Mouse (Mus musculus) hindbrain, embryonic 10.5 days (tissue): Measurements from ENCODE around the gene Ptpn13. TPM values are rescaled to one million over a fixed set of nuclear protein-coding genes. Genes with fewer than 3 reads are reported as not detected.

ENCODE experiments used
- DNase-seq: peaks from one replicate; pipeline ENCODE4 v3.0.0-alpha.2; 2017; ENCODE audit warnings: low spot score
- H3K27ac ChIP-seq: fragments of 300-500 bp; sonication (generic); 2 replicates; pipeline ENCODE4 v1.5.1; 2016; ENCODE audit warnings: mild to moderate bottlenecking, moderate library complexity
- H3K27me3 ChIP-seq: fragments of 300-500 bp; sonication (generic); 2 replicates; pipeline ENCODE4 v1.6.1; 2016; ENCODE audit warnings: mild to moderate bottlenecking; ENCODE audit not compliant: poor library complexity, insufficient read depth, severe bottlenecking
- H3K36me3 ChIP-seq: fragments of 300-500 bp; sonication (generic); 2 replicates; pipeline ENCODE4 v1.6.1; 2016; ENCODE audit warnings: mild to moderate bottlenecking, moderate library complexity
- H3K4me1 ChIP-seq: fragments of 300-500 bp; sonication (generic); replicated peaks from 2 replicates; pipeline ENCODE4 v1.6.1; 2016; ENCODE audit warnings: mild to moderate bottlenecking
- H3K4me3 ChIP-seq: fragments of 300-500 bp; sonication (generic); 2 replicates; pipeline ENCODE4 v1.5.1; 2016; ENCODE audit warnings: mild to moderate bottlenecking, moderate library complexity
- H3K9me3 ChIP-seq: fragments of 300-500 bp; sonication (generic); 2 replicates; pipeline ENCODE4 v1.6.1; 2016; ENCODE audit warnings: mild to moderate bottlenecking, moderate library complexity
- WGBS: fragments of 180-500 bp; shearing (Covaris S2); methylation state at CpG from one replicate; pipeline ENCODE4 v1.1.7; 2016; 5-methylcytosine and 5-hydroxymethylcytosine counted together
- polyA plus RNA-seq: library from polyadenylated mRNA; unstranded; fragments of >200 nt; fragmentation: Nextera tagmentation; extraction: Ambion mirVana; gene quantifications from 2 replicates; pipeline ENCODE4 v1.2.1, GENCODE M21; 2016

Ptpn13 gene
- polyA plus RNA-seq, 1 experiment from 2014 or later, result 16.6 TPM

- Histone ChIP-seq H3K4me3 (no peak overlapping the region), H3K9me3 (no peaks in the 10 kb centered on the region), H3K27ac (peak overlapping the region; percentile 45; the same call in 1 of the 2 replicates), H3K4me1 (peaks cover 12% of the 10 kb centered on the region), H3K36me3 (peaks cover 62% of the 10 kb centered on the region), H3K27me3 (no peaks in the 10 kb centered on the region)
- no peak for DNase-seq
- WGBS, result 76% methylated on average over 14 of the region's 14 CpGs
Observed at GRCm38 (mm10) chr5:103596467-103597146, 171.6 kb downstream of the Ptpn13 start.

- Histone ChIP-seq H3K27ac (no peak overlapping the region), H3K4me1 (peaks cover 13% of the 10 kb centered on the region), H3K27me3 (no peaks in the 10 kb centered on the region), H3K36me3 (peaks cover 52% of the 10 kb centered on the region), H3K4me3 (no peak overlapping the region), H3K9me3 (no peaks in the 10 kb centered on the region)
- no peak for DNase-seq
- WGBS, result 72% methylated on average over 6 of the region's 6 CpGs
Observed at GRCm38 (mm10) chr5:103597604-103598003, 172.6 kb downstream of the Ptpn13 start.

GRCm38 (mm10) chr5:103598264-103598663 lies 173.3 kb downstream of the Ptpn13 start:
- Histone ChIP-seq H3K4me3 (no peak overlapping the region), H3K36me3 (peaks cover 46% of the 10 kb centered on the region), H3K4me1 (peaks cover 20% of the 10 kb centered on the region), H3K27ac (no peak overlapping the region), H3K9me3 (no peaks in the 10 kb centered on the region), H3K27me3 (no peaks in the 10 kb centered on the region)
- WGBS, result 92% methylated on average over 9 of the region's 9 CpGs
- no peak for DNase-seq

GRCm38 (mm10) chr5:103598881-103599280 lies 173.9 kb downstream of the Ptpn13 start:
- H3K9me3 ChIP-seq, result no peaks in the 10 kb centered on the region
- 83% methylated on average over 5 of the region's 5 CpGs for WGBS
- no peak overlapping the region for H3K4me3 ChIP-seq
- DNase-seq, result no peak
- peaks cover 25% of the 10 kb centered on the region for H3K4me1 ChIP-seq
- H3K27ac ChIP-seq, result no peak overlapping the region
- H3K36me3 ChIP-seq, result peaks cover 41% of the 10 kb centered on the region
- no peaks in the 10 kb centered on the region for H3K27me3 ChIP-seq

DNA sequence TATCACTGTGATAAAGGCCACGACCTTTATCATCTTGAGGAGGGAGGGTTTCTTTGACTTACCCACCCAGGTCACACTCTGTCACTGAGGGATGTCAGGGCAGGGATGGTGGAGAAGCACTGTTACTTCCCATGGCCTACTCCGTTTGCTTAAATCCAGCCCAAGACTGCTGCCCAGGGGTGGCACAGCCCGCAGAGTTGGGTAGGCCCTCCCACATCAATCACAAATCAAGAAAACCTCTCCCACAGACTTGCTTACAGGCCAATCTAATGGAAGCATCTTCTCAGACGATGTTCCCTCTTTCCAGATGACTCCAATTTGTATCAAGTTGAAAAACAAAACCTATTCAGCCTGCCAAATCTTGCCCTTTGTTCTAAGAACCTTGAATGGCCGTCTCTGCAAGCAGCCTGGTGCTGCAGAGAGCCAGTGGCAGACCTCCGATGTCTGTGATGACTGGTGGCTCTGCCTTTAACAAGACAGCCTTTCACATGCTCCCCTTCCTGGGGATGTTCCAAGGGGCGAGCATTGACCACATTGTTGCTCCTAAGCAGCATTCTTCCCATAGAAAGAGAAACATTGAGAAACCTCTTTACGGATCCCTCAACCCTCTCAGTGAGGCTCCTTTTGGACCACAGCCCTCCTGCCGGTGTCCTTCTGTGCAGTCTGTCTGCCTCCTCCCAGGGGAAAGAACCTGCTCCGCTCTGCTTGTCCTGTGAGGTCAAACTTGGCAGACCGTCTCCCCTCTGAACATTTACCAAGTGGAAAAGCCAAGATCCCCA lies 178.3 kb downstream of the Ptpn13 start:
- H3K4me3 ChIP-seq, result no peak overlapping the region
- H3K36me3 ChIP-seq, result peaks cover 7% of the 10 kb centered on the region
- DNase-seq, result no peak
- H3K9me3 ChIP-seq, result no peaks in the 10 kb centered on the region
- H3K27me3 ChIP-seq, result no peaks in the 10 kb centered on the region
- WGBS, result 34% methylated on average over 11 of the region's 11 CpGs
- H3K4me1 ChIP-seq, result peaks cover 13% of the 10 kb centered on the region
- peak overlapping the region; percentile 59; the same call in 1 of the 2 replicates for H3K27ac ChIP-seq

GRCm38 (mm10) chr5:103605707-103606106 lies 180.7 kb downstream of the Ptpn13 start:
- Histone ChIP-seq H3K9me3 (no peaks in the 10 kb centered on the region), H3K4me3 (no peak overlapping the region), H3K36me3 (no peaks in the 10 kb centered on the region), H3K27ac (no peak overlapping the region), H3K4me1 (peaks cover 13% of the 10 kb centered on the region), H3K27me3 (no peaks in the 10 kb centered on the region)
- WGBS, result 88% methylated on average over 7 of the region's 7 CpGs
- DNase-seq, result no peak

GRCm38 (mm10) chr5:103610148-103610547 lies 185.2 kb downstream of the Ptpn13 start:
- no peaks in the 10 kb centered on the region for H3K9me3 ChIP-seq
- no peaks in the 10 kb centered on the region for H3K4me1 ChIP-seq
- WGBS, result 77% methylated on average over 5 of the region's 5 CpGs
- H3K36me3 ChIP-seq, result no peaks in the 10 kb centered on the region
- DNase-seq, result no peak
- no peak overlapping the region for H3K27ac ChIP-seq
- H3K27me3 ChIP-seq, result no peaks in the 10 kb centered on the region
- H3K4me3 ChIP-seq, result no peak overlapping the region

- WGBS, result 94% methylated on average over 10 of the region's 10 CpGs
- Histone ChIP-seq H3K27me3 (no peaks in the 10 kb centered on the region), H3K4me1 (no peaks in the 10 kb centered on the region), H3K9me3 (no peaks in the 10 kb centered on the region), H3K27ac (no peak overlapping the region), H3K4me3 (no peak overlapping the region), H3K36me3 (no peaks in the 10 kb centered on the region)
- no peak for DNase-seq
Observed at GRCm38 (mm10) chr5:103610856-103611472, 186.0 kb downstream of the Ptpn13 start.

GRCm38 (mm10) chr5:103612316-103612715 lies 187.3 kb downstream of the Ptpn13 start:
- no peaks in the 10 kb centered on the region for H3K27me3 ChIP-seq
- WGBS, result 90% methylated on average over 7 of the region's 7 CpGs

GRCm38 (mm10) chr5:103614356-103614755 lies 189.4 kb downstream of the Ptpn13 start:
- H3K27ac ChIP-seq, result no peak overlapping the region
- 91% methylated on average over 7 of the region's 7 CpGs for WGBS
- no peak for DNase-seq
- no peaks in the 10 kb centered on the region for H3K36me3 ChIP-seq
- H3K27me3 ChIP-seq, result no peaks in the 10 kb centered on the region
- peaks cover 4% of the 10 kb centered on the region; the same call in 1 of the 2 replicates for H3K4me1 ChIP-seq
- H3K9me3 ChIP-seq, result no peaks in the 10 kb centered on the region
- H3K4me3 ChIP-seq, result no peak overlapping the region

More at GRCm38 (mm10) chr5:103612316-103612715, 187.3 kb downstream of the Ptpn13 start:
- no peak for DNase-seq
- no peaks in the 10 kb centered on the region for H3K36me3 ChIP-seq
- peaks cover 3% of the 10 kb centered on the region; the same call in 1 of the 2 replicates for H3K4me1 ChIP-seq
- no peak overlapping the region for H3K4me3 ChIP-seq
- no peaks in the 10 kb centered on the region for H3K9me3 ChIP-seq
- H3K27ac ChIP-seq, result no peak overlapping the region

DNA sequence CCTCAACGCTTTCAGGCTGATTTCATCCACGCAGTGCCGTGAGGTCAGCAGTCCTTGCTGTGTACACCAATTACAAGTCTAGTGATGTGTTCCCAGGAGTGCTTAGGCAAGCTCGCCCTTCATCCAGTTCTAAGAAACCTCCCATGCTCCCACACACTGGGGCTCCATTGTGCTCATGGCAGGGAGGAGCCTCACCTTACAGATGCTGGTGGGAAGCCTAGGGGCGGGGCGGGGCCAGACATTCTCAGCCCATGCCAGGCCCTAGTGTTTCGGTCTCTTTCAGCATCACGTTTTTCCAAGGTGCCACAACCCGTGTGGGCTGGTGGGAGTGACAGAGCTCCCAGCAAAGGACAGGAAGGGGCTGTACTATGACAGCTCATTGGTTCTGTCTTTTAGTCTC lies 192.2 kb downstream of the Ptpn13 start:
- no peaks in the 10 kb centered on the region for H3K27me3 ChIP-seq
- DNase-seq, result no peak
- H3K4me3 ChIP-seq, result no peak overlapping the region
- no peak overlapping the region for H3K27ac ChIP-seq
- H3K4me1 ChIP-seq, result peaks cover 4% of the 10 kb centered on the region; the same call in 1 of the 2 replicates
- no peaks in the 10 kb centered on the region for H3K36me3 ChIP-seq
- H3K9me3 ChIP-seq, result no peaks in the 10 kb centered on the region
- WGBS, result 71% methylated on average over 9 of the region's 9 CpGs

DNA sequence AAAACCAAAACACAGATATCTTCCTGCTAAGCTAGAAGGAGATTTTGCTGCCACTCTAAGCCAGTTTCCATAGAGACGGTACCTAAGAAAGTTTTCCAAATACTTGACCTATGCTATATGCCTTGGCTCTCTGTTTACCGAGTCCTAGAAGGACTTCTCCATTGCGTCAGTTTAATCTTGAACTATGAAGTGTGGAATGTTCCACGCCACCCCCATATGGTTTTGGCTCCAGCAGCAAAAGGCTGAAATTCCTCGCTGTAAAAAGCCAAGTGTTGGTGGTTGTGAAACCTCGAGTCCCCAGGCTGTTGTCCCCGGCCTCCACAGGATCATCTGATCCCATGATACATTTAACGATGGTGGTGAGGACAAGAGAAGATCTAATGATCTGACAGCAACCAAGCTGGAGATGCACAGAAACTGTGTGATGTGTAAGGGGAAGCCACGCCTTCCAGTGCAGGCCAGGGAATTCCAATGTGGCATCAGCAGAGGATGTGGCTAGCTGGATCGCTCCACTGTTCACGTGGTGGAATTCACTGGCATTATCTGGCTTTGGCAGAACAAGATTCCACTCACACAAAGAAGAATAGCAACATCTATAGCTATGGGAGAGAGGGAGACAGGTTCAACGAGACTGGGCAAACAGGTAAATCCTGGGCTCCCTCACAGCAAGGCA lies 195.4 kb downstream of the Ptpn13 start:
- H3K4me1 ChIP-seq, result peaks cover 4% of the 10 kb centered on the region; the same call in 1 of the 2 replicates
- 84% methylated on average over 12 of the region's 12 CpGs for WGBS

More for the DNA sequence above, 195.4 kb downstream of the Ptpn13 start:
- no peaks in the 10 kb centered on the region for H3K9me3 ChIP-seq
- no peaks in the 10 kb centered on the region for H3K36me3 ChIP-seq
- DNase-seq, result no peak
- no peak overlapping the region for H3K27ac ChIP-seq
- no peaks in the 10 kb centered on the region for H3K27me3 ChIP-seq
- H3K4me3 ChIP-seq, result no peak overlapping the region
